Mouse (Mus musculus): ENCODE data around the gene Hesx1. TPM values are rescaled to one million over a fixed set of nuclear protein-coding genes. Genes with fewer than 3 reads are reported as not detected.

Gene Hesx1
- polyA plus RNA-seq, 1 experiment from 2014 or later, result 1.4 TPM

DNA sequence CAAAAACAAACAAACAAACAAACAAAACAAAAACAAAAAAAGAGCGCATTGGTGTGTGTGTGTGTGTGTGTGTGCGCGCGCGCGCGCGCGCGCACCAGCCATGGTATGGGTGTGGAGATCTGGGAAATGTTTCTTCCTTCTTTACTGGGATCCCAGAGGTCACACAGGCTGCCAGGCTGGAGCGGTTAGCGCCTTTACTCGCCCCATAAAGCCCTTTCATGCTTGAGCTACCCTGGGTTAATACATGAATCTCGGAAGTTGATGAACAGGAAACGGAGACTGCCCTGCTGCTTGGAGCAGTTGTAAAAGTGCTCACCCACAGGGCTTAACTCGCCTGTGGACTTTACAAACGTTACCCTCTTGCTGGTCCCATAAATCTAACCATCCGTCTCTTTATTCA lies 2.6 kb upstream of the Hesx1 start:
- DNase-seq (ENCODE audit: low spot score), result no peak
- H3K4me3 ChIP-seq (ENCODE audit: low read depth, low read length), result no peak overlapping the region
- no peak overlapping the region for H3K27ac ChIP-seq (replicated peaks; ENCODE audit: low read depth, low read length)
- no peaks in the 10 kb centered on the region for H3K27me3 ChIP-seq (ENCODE audit: control insufficient read depth, insufficient read depth, low read length)
- no peak overlapping the region for H3K4me2 ChIP-seq (ENCODE audit: low read depth, low read length)
- no peaks in the 10 kb centered on the region for H3K36me3 ChIP-seq (replicated peaks; ENCODE audit: control insufficient read depth, insufficient read depth, low read depth, low read length)
- H3K4me1 ChIP-seq (ENCODE audit: control insufficient read depth, insufficient read depth, low read length), result no peaks in the 10 kb centered on the region
- H3K9me3 ChIP-seq (replicated peaks; ENCODE audit: control insufficient read depth, low read length), result no peaks in the 10 kb centered on the region
- WGBS, result 71% methylated on average over 18 of the region's 18 CpGs
- H3K9ac ChIP-seq (replicated peaks; ENCODE audit: low read length), result no peak overlapping the region
- no peak for ATAC-seq (replicated peaks; ENCODE audit: insufficient number of reproducible peaks, low FRiP score, low TSS enrichment, low read depth)

DNA sequence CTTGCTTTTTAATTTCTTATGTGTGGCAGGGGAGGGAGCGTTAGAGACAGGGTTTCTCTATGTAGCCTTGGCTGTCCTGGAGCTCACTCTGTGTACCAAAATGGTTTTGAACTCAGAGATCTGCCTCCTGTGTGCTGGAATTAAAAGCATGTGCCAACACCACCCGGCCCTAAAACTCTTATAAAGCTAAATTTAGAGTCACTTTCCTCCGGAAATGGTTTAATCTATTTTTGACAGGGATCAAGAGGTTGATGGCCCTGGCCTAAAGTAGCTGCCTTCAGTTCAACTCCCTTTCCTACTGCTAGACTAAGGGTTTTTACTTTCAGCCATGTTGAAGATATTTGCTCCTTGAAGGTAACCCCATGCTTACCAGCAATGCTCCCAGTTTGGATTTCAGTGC lies 789 bp upstream of the Hesx1 start:
- Histone ChIP-seq H3K9ac (replicated peaks; ENCODE audit: low read length) (no peak overlapping the region), H3K4me2 (ENCODE audit: low read depth, low read length) (no peak overlapping the region), H3K36me3 (replicated peaks; ENCODE audit: control insufficient read depth, insufficient read depth, low read depth, low read length) (no peaks in the 10 kb centered on the region), H3K4me1 (ENCODE audit: control insufficient read depth, insufficient read depth, low read length) (no peaks in the 10 kb centered on the region), H3K9me3 (replicated peaks; ENCODE audit: control insufficient read depth, low read length) (no peaks in the 10 kb centered on the region), H3K4me3 (ENCODE audit: low read depth, low read length) (no peak overlapping the region), H3K27me3 (ENCODE audit: control insufficient read depth, insufficient read depth, low read length) (no peaks in the 10 kb centered on the region), H3K27ac (replicated peaks; ENCODE audit: low read depth, low read length) (no peak overlapping the region)
- ATAC-seq (replicated peaks; ENCODE audit: insufficient number of reproducible peaks, low FRiP score, low TSS enrichment, low read depth) (no peak), DNase-seq (ENCODE audit: low spot score) (no peak)
- WGBS, result 38% methylated on average over 3 of the region's 3 CpGs

DNA sequence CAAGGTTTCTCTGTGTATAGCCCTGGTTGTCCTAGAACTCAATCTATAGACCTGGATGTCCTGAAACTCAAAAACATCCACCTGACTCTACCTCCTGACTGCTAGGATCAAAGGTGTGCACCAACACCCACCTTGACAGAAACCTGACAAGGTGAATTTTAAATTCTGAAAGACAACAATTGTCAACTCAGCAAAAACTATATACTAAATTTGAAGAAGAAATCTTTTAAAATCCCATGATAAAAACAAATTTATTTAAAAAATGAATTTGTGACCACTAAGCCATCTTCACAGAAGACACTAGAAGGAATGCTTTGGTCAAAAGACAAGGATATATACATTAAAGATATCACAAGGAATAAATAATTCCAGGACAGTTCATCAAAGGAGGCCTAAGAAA lies 2.0 kb downstream of the Hesx1 start:
- H3K27ac ChIP-seq (replicated peaks; ENCODE audit: low read depth, low read length), result no peak overlapping the region
- ATAC-seq (replicated peaks; ENCODE audit: insufficient number of reproducible peaks, low FRiP score, low TSS enrichment, low read depth) (no peak), DNase-seq (ENCODE audit: low spot score) (no peak)
- no peak overlapping the region for H3K9ac ChIP-seq (replicated peaks; ENCODE audit: low read length)
- H3K9me3 ChIP-seq (replicated peaks; ENCODE audit: control insufficient read depth, low read length), result no peaks in the 10 kb centered on the region
- no peaks in the 10 kb centered on the region for H3K36me3 ChIP-seq (replicated peaks; ENCODE audit: control insufficient read depth, insufficient read depth, low read depth, low read length)
- H3K27me3 ChIP-seq (ENCODE audit: control insufficient read depth, insufficient read depth, low read length), result no peaks in the 10 kb centered on the region
- no peak overlapping the region for H3K4me2 ChIP-seq (ENCODE audit: low read depth, low read length)
- no peaks in the 10 kb centered on the region for H3K4me1 ChIP-seq (ENCODE audit: control insufficient read depth, insufficient read depth, low read length)
- H3K4me3 ChIP-seq (ENCODE audit: low read depth, low read length), result no peak overlapping the region

DNA sequence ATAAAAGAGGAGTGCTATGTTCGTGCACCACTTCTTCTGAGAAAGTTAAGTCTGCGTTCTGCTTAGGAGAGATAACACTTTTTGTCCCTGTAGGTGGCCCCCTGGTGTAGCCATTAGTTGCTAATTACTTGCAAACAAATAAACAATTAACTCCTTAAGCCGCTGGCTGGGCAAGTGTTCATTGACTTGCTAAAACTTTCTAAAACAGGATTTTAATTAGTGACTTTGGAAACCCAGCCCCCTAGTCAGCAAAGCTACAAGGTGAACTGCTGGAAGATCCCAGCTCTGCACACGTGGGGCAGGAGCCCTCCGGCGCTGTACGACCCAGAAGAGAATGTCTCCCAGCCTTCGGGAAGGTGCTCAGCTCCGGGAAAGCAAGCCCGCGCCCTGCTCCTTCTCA lies 6.2 kb downstream of the Hesx1 start:
- DNase-seq (ENCODE audit: low spot score) (peak; percentile 33), ATAC-seq (replicated peaks; ENCODE audit: insufficient number of reproducible peaks, low FRiP score, low TSS enrichment, low read depth) (no peak)
- Histone ChIP-seq H3K27ac (replicated peaks; ENCODE audit: low read depth, low read length) (no peak overlapping the region), H3K36me3 (replicated peaks; ENCODE audit: control insufficient read depth, insufficient read depth, low read depth, low read length) (no peaks in the 10 kb centered on the region), H3K4me1 (ENCODE audit: control insufficient read depth, insufficient read depth, low read length) (no peaks in the 10 kb centered on the region), H3K9me3 (replicated peaks; ENCODE audit: control insufficient read depth, low read length) (no peaks in the 10 kb centered on the region), H3K9ac (replicated peaks; ENCODE audit: low read length) (no peak overlapping the region), H3K4me2 (ENCODE audit: low read depth, low read length) (no peak overlapping the region), H3K4me3 (ENCODE audit: low read depth, low read length) (no peak overlapping the region), H3K27me3 (ENCODE audit: control insufficient read depth, insufficient read depth, low read length) (no peaks in the 10 kb centered on the region)
- WGBS, result 4% methylated on average over 11 of the region's 11 CpGs

DNA sequence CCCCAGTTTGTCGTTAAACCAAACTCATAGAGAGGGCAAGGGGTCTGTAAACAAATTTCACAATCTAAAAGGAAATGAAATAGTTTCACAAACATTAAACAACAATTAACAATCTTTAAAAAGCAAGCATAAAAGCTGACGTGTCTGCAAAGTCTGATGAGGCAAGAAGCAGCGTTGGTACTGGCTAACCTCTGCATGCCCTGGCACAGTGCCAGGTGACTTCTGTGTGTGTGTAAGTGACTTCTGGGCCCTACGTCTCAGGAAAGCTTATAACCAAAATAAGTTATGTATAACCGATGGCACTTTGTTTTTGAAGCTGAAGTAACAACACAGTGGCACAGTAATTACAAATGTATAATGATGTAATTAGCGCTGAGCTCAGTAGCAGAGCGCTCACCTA lies 10.7 kb downstream of the Hesx1 start:
- H3K4me3 ChIP-seq (ENCODE audit: low read depth, low read length), result no peak overlapping the region
- H3K9ac ChIP-seq (replicated peaks; ENCODE audit: low read length), result no peak overlapping the region
- H3K36me3 ChIP-seq (replicated peaks; ENCODE audit: control insufficient read depth, insufficient read depth, low read depth, low read length), result no peaks in the 10 kb centered on the region
- DNase-seq (ENCODE audit: low spot score) (no peak), ATAC-seq (replicated peaks; ENCODE audit: insufficient number of reproducible peaks, low FRiP score, low TSS enrichment, low read depth) (no peak)
- H3K9me3 ChIP-seq (replicated peaks; ENCODE audit: control insufficient read depth, low read length), result no peaks in the 10 kb centered on the region
- H3K4me2 ChIP-seq (ENCODE audit: low read depth, low read length), result no peak overlapping the region
- 77% methylated on average over 7 of the region's 7 CpGs for WGBS
- no peaks in the 10 kb centered on the region for H3K4me1 ChIP-seq (ENCODE audit: control insufficient read depth, insufficient read depth, low read length)
- no peak overlapping the region for H3K27ac ChIP-seq (replicated peaks; ENCODE audit: low read depth, low read length)
- no peaks in the 10 kb centered on the region for H3K27me3 ChIP-seq (ENCODE audit: control insufficient read depth, insufficient read depth, low read length)

DNA sequence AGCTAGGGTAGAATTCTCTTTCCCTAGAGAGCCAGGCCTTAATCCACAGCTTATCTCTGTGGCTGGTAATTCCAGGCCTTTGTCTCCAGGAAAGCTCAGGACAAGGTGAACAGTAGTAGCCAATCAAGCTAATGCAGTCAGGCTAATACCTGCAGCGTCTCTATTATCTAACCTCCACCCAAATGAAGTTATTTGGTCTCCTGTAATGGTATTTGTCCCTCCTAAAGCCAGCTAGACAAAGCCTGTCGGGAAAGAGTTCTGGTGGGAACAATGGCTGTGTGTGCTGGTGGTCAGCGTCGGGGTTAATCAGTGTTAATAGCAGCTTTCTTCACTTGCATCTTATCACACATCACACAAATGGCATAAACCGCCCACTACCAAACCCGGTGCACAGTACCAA lies 11.7 kb downstream of the Hesx1 start:
- Histone ChIP-seq H3K4me2 (ENCODE audit: low read depth, low read length) (no peak overlapping the region), H3K9ac (replicated peaks; ENCODE audit: low read length) (no peak overlapping the region), H3K36me3 (replicated peaks; ENCODE audit: control insufficient read depth, insufficient read depth, low read depth, low read length) (no peaks in the 10 kb centered on the region), H3K9me3 (replicated peaks; ENCODE audit: control insufficient read depth, low read length) (no peaks in the 10 kb centered on the region), H3K4me1 (ENCODE audit: control insufficient read depth, insufficient read depth, low read length) (no peaks in the 10 kb centered on the region), H3K27ac (replicated peaks; ENCODE audit: low read depth, low read length) (no peak overlapping the region), H3K27me3 (ENCODE audit: control insufficient read depth, insufficient read depth, low read length) (no peaks in the 10 kb centered on the region), H3K4me3 (ENCODE audit: low read depth, low read length) (no peak overlapping the region)
- DNase-seq (ENCODE audit: low spot score), result no peak
- ATAC-seq (replicated peaks; ENCODE audit: insufficient number of reproducible peaks, low FRiP score, low TSS enrichment, low read depth), result no peak
- WGBS, result 29% methylated on average over 6 of the region's 6 CpGs

DNA sequence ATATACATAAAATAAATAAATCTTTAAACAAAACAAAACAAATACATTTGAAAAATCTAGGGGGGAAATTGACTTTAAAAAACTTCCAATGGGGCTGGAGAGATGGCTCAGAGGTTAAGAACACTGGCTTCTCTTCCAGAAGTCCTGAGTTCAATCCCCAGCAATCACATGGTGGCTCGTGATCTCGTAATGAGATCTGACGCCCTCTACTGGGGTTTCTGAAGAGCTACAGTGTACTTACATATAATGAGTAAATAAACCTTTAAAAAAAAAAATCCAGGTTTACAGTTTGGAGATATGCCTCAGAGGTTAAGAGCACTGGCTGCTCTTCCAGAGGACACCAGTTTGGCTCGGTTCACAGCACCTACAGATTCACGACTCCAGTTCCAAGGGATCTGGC lies 17.3 kb downstream of the Hesx1 start:
- DNase-seq (ENCODE audit: low spot score) (no peak), ATAC-seq (replicated peaks; ENCODE audit: insufficient number of reproducible peaks, low FRiP score, low TSS enrichment, low read depth) (no peak)
- 77% methylated on average over 5 of the region's 5 CpGs for WGBS
- Histone ChIP-seq H3K27ac (replicated peaks; ENCODE audit: low read depth, low read length) (no peak overlapping the region), H3K27me3 (ENCODE audit: control insufficient read depth, insufficient read depth, low read length) (no peaks in the 10 kb centered on the region), H3K4me2 (ENCODE audit: low read depth, low read length) (no peak overlapping the region), H3K36me3 (replicated peaks; ENCODE audit: control insufficient read depth, insufficient read depth, low read depth, low read length) (no peaks in the 10 kb centered on the region), H3K4me1 (ENCODE audit: control insufficient read depth, insufficient read depth, low read length) (no peaks in the 10 kb centered on the region), H3K4me3 (ENCODE audit: low read depth, low read length) (no peak overlapping the region), H3K9me3 (replicated peaks; ENCODE audit: control insufficient read depth, low read length) (no peaks in the 10 kb centered on the region), H3K9ac (replicated peaks; ENCODE audit: low read length) (no peak overlapping the region)

DNA sequence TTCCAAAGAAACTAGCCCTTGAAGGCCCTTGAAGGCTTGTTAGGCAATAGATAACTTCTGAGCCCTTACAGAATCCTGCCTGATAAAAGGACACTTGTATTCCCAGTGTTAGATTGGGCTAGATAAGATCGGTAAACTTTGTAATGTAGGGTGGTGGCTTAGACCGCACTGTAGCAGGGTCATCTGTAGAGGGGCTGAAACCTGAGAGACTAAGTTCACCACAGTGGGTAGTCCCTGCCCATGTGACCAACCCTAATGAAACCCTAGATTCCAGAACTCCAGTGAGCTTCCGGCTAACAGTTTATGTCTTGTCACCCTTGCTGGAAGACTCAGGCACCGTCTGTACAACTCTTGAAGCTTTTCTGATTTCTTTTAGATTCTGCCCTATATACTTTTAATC lies 19.4 kb downstream of the Hesx1 start:
- no peak for DNase-seq (ENCODE audit: low spot score)
- WGBS, result 56% methylated on average over 4 of the region's 4 CpGs
- no peak overlapping the region for H3K4me3 ChIP-seq (ENCODE audit: low read depth, low read length)

DNA sequence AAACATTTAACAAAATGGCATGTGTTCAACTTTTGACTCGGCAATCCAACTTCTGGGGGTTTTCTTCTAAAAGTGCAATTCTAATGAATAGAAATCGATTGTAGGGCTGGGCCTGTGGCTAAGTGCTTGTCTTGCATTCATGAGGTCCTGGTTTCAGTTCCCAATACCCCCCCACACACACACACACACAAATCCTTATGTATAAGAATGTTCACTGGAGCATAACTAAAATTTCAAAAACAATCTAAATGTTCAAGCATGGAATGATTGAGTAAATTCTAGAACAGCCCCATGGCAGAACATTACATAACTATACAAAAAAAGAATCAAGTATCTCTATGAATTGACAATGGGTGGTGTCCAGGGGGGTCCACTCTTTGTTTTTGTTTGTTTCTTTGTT lies 23.7 kb downstream of the Hesx1 start:
- WGBS, result 90% methylated on average over 2 of the region's 2 CpGs
- no peak overlapping the region for H3K27ac ChIP-seq (replicated peaks; ENCODE audit: low read depth, low read length)
- no peak overlapping the region for H3K4me2 ChIP-seq (ENCODE audit: low read depth, low read length)
- no peaks in the 10 kb centered on the region for H3K4me1 ChIP-seq (ENCODE audit: control insufficient read depth, insufficient read depth, low read length)
- no peaks in the 10 kb centered on the region for H3K36me3 ChIP-seq (replicated peaks; ENCODE audit: control insufficient read depth, insufficient read depth, low read depth, low read length)
- no peak overlapping the region for H3K4me3 ChIP-seq (ENCODE audit: low read depth, low read length)
- DNase-seq (ENCODE audit: low spot score), result no peak
- no peaks in the 10 kb centered on the region for H3K9me3 ChIP-seq (replicated peaks; ENCODE audit: control insufficient read depth, low read length)
- no peak for ATAC-seq (replicated peaks; ENCODE audit: insufficient number of reproducible peaks, low FRiP score, low TSS enrichment, low read depth)
- no peaks in the 10 kb centered on the region for H3K27me3 ChIP-seq (ENCODE audit: control insufficient read depth, insufficient read depth, low read length)
- no peak overlapping the region for H3K9ac ChIP-seq (replicated peaks; ENCODE audit: low read length)

More for the DNA sequence above, 19.4 kb downstream of the Hesx1 start:
- no peak overlapping the region for H3K4me2 ChIP-seq (ENCODE audit: low read depth, low read length)
- ATAC-seq (replicated peaks; ENCODE audit: insufficient number of reproducible peaks, low FRiP score, low TSS enrichment, low read depth), result no peak
- no peaks in the 10 kb centered on the region for H3K4me1 ChIP-seq (ENCODE audit: control insufficient read depth, insufficient read depth, low read length)
- no peaks in the 10 kb centered on the region for H3K27me3 ChIP-seq (ENCODE audit: control insufficient read depth, insufficient read depth, low read length)
- H3K9me3 ChIP-seq (replicated peaks; ENCODE audit: control insufficient read depth, low read length), result no peaks in the 10 kb centered on the region
- H3K36me3 ChIP-seq (replicated peaks; ENCODE audit: control insufficient read depth, insufficient read depth, low read depth, low read length), result no peaks in the 10 kb centered on the region
- H3K9ac ChIP-seq (replicated peaks; ENCODE audit: low read length), result no peak overlapping the region
- no peak overlapping the region for H3K27ac ChIP-seq (replicated peaks; ENCODE audit: low read depth, low read length)
